Mouse (Mus musculus): Measurements from ENCODE around the gene Lce1h.

Lce1h gene

DNA sequence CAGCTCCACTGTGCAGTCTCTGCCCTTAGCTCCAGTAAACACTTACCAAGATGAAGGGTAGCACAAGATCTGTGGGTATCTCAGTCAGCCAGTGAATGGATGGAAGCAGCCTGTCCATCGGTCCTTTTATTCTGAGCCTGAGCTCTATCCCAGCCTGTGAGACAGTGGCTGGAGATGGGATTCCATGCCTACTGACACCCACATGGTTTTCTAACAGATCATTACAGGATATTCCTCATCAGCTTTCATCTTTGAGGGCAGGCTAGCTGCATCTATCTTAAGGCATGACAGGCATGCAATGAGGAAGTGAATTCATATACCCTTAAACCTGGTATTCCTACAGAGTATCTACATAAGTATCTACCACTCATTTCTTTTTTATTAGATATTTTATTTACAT is at the start of gene Lce1h:
Gene Lce1h (minus strand): TSS at position 101 of the 400 bp plus-strand sequence.
- no peak for DNase-seq (ENCODE audit: low spot score)

DNA sequence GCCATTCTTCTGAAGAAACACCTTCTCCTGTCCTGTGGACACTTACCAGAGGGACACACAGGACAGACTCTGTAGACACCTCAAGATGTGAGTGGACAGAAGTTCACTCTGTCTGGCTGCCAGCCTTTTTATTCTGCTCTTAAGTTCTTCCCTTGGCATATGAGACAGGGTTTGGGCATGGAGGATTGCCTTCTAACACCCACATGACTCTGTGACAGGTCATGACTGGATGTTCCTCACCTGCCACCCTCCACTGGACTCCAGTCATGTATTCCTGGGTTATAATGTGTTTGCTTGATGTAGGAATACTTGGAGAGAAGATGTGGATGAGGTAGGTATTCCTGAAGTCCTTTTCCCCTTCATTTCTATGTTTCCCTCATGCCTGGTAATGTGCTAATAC is 42.9 kb upstream of the Lce1h start, which contains the start of gene Lce1k:
Gene Lce1k (minus strand): TSS at position 101 of the 400 bp plus-strand sequence.
- DNase-seq (ENCODE audit: low spot score) = no peak

DNA sequence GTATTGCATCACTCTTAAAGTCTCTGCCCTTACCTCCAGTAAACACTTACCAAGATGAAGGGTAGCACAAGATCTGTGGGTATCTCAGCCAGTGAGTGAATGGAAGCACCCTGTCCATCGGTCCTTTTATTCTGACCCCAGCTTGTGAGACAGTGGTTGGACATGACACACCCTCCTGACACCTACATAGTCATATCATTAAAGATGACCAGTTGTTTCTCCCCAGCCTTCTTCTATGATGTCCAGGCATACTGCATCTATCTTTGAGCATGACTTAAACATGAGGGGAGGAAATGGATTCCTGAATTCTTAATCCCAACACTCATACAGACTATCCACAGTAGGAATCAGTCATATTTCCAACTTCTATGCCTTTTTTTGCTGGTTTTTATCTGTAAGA is 25.5 kb upstream of the Lce1h start, which contains the start of gene Lce1j:
Gene Lce1j (minus strand): TSS at position 101 of the 400 bp plus-strand sequence.
- DNase-seq (ENCODE audit: low spot score) = no peak

DNA sequence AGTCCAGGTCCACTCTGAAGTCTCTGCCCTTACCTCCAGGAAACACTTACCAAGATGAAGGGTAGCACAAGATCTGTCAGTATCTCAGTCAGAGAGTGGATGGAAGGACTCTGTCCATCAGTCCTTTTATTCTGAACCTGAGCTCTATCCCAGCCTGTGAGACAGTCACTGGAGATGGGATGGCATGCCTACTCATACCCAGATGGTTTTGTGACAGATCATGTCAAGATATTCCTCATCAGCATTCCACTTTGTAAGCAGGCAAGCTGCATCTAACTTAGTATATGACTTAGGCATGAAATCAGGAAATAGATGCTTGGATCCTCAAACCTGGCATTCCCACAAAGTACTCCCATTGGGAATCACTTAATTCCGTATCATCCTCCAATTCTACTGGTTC is 13.9 kb upstream of the Lce1h start, which contains the start of gene Lce1i:
Gene Lce1i (minus strand): TSS at position 101 of the 400 bp plus-strand sequence.
- DNase-seq (ENCODE audit: low spot score) = no peak

DNA sequence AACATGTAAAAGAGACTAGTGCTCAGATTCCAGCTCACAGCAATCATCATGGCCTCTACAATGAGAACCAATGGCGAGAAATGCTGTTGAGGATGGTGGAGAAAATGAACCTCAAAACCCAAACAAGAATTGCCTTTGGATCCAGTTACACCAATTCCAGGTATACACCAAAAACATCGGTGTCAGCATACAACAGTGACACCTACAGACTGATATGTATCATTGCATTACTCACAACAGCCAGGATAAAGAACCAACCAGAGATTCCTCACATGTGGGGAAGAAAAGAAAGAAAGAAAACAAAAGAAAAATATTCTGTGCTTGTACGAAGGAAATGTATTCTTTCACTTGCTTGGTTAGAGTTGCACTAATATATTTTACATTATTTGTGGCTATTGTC is 6.7 kb upstream of the Lce1h start:
- no peak for DNase-seq (ENCODE audit: low spot score)

DNA sequence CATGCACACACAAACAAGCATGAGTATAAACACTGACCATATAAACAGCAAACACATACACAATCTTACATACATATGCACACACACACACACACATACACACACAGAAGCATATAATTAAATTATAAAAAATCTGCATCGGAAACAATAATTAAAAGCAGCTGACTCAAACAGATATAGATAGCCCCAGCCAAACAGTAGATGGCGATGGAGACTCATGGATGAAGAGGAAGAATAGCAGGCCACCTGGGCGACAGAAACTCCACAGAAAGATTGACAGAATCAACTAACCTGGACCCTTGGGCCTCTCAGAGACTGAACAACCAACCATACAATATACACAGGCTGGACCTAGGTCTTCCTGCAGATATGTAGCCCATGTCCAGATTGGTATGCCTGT is 11.7 kb downstream of the Lce1h start:
- DNase-seq (ENCODE audit: low spot score) = no peak

DNA sequence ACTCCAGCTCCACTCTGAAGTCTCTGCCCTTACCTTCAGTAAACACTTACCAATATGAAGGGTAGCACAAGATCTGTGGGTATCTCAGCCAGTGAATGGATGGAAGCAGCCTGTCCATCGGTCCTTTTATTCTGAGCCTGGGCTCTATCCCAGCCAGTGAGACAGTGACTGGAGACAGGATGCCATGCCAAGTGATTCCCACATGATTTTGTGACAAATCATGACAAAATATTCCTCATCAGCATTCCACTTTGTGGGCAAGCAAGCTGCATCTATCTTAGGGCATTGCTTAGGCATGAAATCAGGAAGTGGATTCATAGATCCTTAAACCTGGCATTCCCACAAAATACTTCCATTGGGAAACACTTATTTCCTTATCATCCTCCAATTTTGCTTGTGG is 12.6 kb downstream of the Lce1h start, which contains the start of gene Lce1g:
Gene Lce1g (minus strand): TSS at position 101 of the 400 bp plus-strand sequence.
- no peak for DNase-seq (ENCODE audit: low spot score)

DNA sequence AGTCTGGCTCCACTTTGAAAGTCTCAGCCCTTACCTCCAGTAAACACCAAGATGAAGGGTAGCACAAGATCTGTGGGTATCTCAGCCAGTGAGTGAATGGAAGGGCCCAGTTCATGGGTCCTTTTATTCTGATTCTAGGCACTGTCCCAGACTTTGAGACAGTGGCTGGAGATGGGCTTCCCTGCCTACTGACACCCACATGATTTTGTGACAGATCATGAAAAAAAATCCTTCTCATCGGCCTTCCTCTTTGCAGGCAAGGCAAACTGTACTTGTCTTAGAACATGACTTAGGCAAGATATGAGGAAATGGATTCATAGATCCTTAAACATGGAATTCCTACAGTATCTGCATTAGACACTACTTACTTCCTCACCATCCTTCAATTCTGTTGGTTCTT is 25.9 kb downstream of the Lce1h start, which contains the start of gene Gm38119:
Gene Gm38119 (minus strand): TSS at position 101 of the 400 bp plus-strand sequence.
- DNase-seq (ENCODE audit: low spot score) = no peak

DNA sequence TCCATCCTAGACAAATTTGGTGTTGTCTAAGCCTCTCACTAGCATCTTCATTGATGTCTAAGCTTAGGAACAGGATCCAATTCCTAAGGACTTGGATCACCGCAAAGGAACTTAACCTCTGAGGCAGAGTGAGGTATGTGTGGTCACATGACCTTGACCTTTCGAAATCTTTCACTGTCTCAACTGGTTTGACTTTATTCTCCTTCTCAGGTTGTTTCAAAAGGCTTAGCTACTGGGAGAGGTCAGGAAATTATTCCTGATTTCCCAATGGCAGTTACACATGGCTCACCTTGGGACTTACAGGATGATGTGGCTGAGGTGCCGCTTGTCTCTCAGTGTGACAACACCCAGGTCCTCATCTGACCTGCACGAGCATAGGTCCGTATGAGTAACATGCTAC is 42.2 kb downstream of the Lce1h start:
- no peak for DNase-seq (ENCODE audit: low spot score)

DNA sequence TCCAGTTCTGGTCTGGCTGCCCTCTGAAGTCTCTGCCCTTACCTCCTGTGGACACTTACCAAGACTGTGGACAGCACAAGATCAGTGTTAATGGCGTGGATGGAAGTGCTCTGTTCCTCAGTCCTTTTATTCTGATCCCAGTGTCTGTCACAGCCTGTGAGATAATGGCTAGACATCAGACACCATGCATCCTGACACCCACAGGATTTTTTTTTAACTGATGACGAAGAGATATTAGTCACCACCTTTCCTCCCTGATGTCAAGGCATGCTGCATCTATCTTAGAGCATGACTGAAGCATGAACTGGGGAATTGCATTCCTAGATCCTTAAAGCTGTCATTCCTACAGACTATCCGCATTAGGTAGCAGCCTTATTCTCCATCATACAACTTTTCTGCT is 44.6 kb downstream of the Lce1h start, which contains the start of gene Lce1f:
Gene Lce1f (minus strand): TSS at position 101 of the 400 bp plus-strand sequence.
- no peak for DNase-seq (ENCODE audit: low spot score)

DNA sequence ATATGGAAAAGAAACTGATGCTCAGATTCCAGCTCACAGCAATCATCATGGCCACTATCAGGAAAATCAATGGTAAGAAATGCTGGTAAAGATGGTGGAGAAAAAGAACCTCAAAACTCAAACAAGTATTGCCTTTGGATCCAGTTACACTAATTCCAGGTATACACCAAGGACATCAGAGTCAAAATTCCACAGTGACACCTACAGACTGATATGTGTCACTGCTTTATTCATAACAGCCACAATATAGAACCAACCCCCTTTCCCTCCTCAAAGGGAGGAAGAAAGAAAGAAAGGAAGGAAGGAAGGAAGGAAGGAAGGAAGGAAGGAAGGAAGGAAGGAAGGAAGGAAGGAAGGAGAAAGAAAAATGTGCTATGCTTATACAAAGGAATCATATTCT is 49.7 kb downstream of the Lce1h start:
- DNase-seq (ENCODE audit: low spot score) = no peak

Measured in ovary, postnatal 36 days (tissue).